Mouse (Mus musculus): Measurements from ENCODE around the gene Armh3.

GRCm38 (mm10) chr19:45789365-45789764, 208.9 kb downstream of the Armh3 start:
- no peak for TF ChIP-seq POLR2A (IDR thresholded peaks at IDR 0.05; ENCODE audit: control insufficient read depth in 1 of 2, insufficient read depth in 1 of 2, low read depth in 1 of 2, low read length in 2 of 2, poor library complexity in 1 of 2)
- TF ChIP-seq MAFK (IDR thresholded peaks at IDR 0.05; ENCODE audit: borderline replicate concordance, low read depth, low read length), result no peak
- TF ChIP-seq E2F4 (IDR thresholded peaks at IDR 0.05; ENCODE audit: borderline replicate concordance, low read depth, low read length), result no peak
- TF ChIP-seq CTCF (IDR thresholded peaks at IDR 0.05 in 2 of 3, conservative IDR thresholded peaks at IDR 0.05 in 1 of 3; ENCODE audit: control insufficient read depth in 1 of 3, insufficient read depth in 1 of 3, low read depth in 2 of 3, low read length in 3 of 3, poor library complexity in 1 of 3, severe bottlenecking in 1 of 3), result 0 out of 6 replicates have a peak, but pooled peaks of 1 of the 3 experiments have one; percentile 0
- no peak for TF ChIP-seq TCF12 (IDR thresholded peaks at IDR 0.05; ENCODE audit: low read depth, low read length)
- no peak for TF ChIP-seq GABPA (IDR thresholded peaks at IDR 0.05; ENCODE audit: low read depth, low read length)
- TF ChIP-seq HCFC1 (IDR thresholded peaks at IDR 0.05; ENCODE audit: low read depth, low read length), result no peak
- TF ChIP-seq EP300 (IDR thresholded peaks at IDR 0.05; ENCODE audit: low read depth in 1 of 2, low read length in 2 of 2), result no peak
- no peak for TF ChIP-seq ELF1 (IDR thresholded peaks at IDR 0.05; ENCODE audit: low read depth, low read length)
- no peak for TF ChIP-seq USF2 (IDR thresholded peaks at IDR 0.05; ENCODE audit: borderline replicate concordance in 1 of 2, insufficient read depth in 1 of 2, low read depth in 1 of 2, low read length in 2 of 2)
- no peak for TF ChIP-seq MAX (IDR thresholded peaks at IDR 0.05; ENCODE audit: low read length)
- TF ChIP-seq MXI1 (IDR thresholded peaks at IDR 0.05; ENCODE audit: low read depth, low read length), result no peak
- TF ChIP-seq SIN3A (IDR thresholded peaks at IDR 0.05; ENCODE audit: low read length), result no peak

Data from MEL (cell line).